Mouse (Mus musculus): ENCODE results near the gene Zfp652. TPM values are rescaled to one million over a fixed set of nuclear protein-coding genes. Genes with fewer than 3 reads are reported as not detected.

Gene Zfp652
- 10 to 100 TPM in 1 of 2 experiments, 1 to 10 TPM in 1; 1.1 to 14.3 TPM for polyA plus RNA-seq (2012; fragmentation: generic; extraction: Trizol)

DNA sequence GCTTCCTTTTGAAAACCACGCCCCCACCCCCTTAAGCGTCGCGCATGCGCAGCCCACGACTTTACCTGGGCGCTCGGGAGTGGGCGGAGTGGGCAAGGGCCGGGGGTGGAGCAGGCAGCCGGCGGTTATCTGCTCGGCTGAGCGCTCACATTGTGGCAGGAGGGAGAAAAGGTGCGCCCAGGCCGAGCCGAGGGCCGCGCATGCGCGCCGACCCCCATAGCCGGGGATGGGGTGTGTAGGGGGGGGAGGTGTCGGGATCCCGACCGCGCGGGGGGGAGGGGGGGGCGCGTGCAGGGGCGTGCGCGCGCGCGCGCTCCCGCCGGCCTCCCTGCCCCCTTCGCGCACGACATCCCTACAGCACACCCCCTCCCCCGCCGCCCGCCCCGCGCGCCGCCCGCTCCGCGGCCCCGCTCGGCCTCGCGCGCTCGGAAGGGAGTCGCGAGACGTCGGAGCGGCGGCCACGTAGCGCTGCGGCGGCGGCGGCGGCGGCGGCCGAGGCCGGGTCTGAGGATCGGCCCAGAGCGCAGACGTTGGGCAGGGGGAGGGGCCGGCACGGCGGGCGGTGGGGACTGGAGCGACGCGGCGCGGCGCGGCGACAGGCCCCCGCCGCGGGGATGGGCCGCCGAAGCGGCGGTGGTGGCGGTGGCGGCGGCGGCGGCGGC is at the start of gene Zfp652:
TSS of gene Zfp652 (plus strand) at position 111 of the 662 bp plus-strand sequence.

DNA sequence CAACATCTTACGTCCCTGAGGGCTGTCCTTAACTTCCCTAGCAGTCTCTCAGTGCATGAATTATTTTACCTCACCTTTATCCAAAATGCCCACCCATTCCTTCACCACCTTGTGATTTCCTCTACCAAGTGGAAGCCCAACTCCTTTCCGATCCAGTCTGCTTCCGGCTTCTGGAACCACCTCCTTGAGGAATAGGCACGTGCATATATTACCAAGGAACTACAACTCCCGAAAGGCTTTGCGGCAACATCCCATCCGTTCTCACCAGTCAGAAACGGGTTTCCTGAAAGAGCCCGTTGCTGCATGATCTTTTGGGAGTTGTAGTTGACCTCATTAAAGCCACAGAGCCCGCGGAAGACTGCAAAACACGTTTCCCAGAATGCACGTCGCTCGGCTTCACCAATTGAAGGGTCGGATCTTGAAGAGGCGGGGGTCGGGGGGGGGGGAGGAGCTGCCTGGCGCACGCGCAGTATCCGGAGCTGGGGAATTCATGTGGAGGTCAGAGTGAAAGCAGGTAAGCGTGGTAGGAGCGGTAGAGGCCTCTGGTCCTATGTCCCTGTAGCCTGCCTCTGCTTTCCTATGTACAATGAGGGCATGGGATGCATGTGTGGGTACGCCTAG is 45.8 kb upstream of the Zfp652 start, which contains the start of gene Phb:
TSS of gene Phb (plus strand) at position 429 of the 621 bp plus-strand sequence.

DNA sequence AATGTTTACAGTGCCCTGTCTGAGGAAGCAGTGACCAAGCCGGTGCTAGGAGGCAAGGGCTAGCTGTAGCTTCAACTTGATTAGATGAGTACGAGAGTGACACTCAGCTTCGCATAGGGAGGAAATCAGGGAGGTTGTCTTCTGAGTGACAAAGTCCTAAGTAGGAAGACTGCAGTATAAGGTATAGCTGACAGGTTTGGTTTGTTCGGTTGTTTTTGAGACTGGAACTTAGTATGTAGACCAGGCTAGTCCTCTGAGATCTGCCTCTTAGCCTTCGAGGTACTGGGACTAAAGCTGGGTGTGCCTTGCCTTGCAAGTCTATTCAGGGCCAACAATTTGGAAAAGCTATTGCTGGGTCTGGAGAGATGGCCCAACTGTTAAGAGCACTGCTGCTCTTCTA is 10.8 kb downstream of the Zfp652 start, which contains the start of gene B130006D01Rik:
TSS of gene B130006D01Rik (plus strand) at position 301 of the 400 bp plus-strand sequence.

DNA sequence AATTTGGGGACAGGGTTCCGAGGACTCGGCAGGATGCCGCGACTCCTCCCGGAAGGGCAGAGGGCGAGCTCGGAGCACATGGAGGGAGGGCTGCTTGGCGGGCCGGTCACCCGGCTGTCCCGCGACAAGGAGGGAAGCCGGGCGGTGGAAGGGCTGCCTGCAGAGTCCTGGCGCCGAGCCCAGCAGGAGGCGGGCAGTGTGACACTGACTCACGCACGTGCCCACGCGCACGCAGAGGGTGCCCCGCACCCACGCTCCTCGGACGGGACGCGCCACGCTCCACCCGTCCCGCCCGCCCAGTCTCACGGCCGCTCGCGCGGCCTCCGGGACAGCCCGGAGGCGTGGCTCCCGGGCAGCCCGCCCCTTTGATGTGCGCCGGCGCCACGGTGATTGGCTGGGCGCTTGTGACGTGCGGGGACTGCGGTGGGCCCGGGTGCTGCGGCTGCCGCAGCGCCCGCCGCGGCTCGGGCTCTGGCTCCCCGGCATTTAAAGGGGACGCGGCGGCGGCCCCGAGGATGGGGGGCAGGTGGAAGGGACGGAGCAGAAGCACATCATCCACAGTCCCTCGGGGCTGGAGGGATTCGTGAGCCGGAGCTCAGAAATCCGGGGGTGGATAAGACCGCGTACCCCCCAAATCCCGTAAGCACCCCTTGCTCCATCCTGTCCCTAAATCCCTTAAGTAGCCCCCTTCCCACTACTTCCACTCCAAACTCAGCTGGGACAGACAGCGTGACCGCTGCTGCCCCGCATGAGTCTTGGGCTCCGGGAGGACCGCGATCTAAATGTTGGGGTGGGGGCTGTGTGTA is 111.8 kb downstream of the Zfp652 start, which contains the start of gene Phospho1:
TSS of gene Phospho1 (plus strand) at position 429 of the 806 bp plus-strand sequence.

DNA sequence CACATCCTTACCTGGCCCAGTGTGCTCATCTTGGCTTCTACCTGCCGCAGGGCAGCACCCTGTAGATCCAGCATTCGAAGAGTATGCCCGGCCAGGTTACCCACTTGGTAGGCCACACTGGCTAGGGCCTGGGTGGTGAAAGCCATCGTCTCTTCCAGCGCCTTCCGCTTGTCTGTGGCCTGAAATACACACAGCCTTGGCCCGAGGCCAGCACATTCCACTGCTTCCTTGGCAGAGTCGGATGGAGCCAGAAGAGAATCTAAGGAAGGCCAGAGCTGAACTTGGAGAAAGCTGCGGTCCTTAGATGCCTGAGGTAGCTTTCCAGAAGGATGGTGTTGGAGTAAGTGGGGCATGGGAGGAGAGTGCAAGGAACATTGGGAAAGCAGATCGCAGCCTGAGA is 124.6 kb downstream of the Zfp652 start, which contains the start of gene Gngt2:
TSS of gene Gngt2 (plus strand) at position 158 of the 400 bp plus-strand sequence.

DNA sequence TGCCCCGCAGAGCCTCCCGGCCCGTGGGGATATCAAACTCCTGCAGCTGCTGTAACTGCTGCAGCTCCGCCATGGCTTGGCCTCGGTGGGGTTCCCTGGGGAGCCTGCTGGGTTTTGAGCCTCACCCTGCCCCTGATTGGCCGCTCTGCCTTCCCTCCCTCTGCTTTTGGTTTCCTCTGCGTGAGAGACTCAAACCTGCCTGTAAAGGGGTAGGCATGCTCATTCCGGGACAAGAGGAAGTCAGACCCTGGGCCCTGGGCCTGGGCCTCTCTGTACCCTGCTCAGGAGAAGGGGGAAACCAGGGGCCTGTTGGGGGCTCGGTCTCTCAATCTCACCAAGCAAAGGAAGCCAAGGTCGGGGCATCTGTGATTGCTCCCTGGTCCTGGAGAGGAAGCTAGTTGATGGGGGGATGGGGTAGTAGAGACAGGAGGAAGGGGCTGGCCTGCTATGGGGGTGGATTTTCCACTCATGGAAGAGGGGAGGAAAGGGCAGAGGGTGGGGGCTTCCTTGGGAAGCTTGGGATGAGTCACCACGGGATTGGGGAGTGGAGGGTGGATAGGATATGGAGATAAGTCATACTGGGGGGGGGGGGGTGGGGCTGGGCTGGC is 129.7 kb downstream of the Zfp652 start, which contains the start of gene Abi3:
TSS of gene Abi3 (minus strand) at position 403 of the 608 bp plus-strand sequence.

Other genes starting within 250 kb of the Zfp652 start
- gene Nxph3, start 198.1 kb upstream of the Zfp652 start, polyA plus RNA-seq (2012; fragmentation: generic; extraction: Trizol) = under 1 TPM; 0.16 to 0.24 TPM
- gene Ngfr, start 124.9 kb upstream of the Zfp652 start, polyA plus RNA-seq (2012; fragmentation: generic; extraction: Trizol) = 1 to 10 TPM in 1 of 2 experiments, under 1 TPM in 1; 0.74 to 1.8 TPM
- gene Phb, start 45.7 kb upstream of the Zfp652 start, polyA plus RNA-seq (2012; fragmentation: generic; extraction: Trizol) = 100 to 1,000 TPM; 232 to 455 TPM
- under 1 TPM in 1 of 2 experiments, not detected in 1; 0.15 TPM for gene B130006D01Rik, start 10.9 kb downstream of the Zfp652 start, polyA plus RNA-seq (2012; fragmentation: generic; extraction: Trizol)
- gene Phospho1, start 111.8 kb downstream of the Zfp652 start, polyA plus RNA-seq (2012; fragmentation: generic; extraction: Trizol) = 10 to 100 TPM; 10.7 to 18.4 TPM
- 1 to 10 TPM in 1 of 2 experiments, under 1 TPM in 1; 0.84 to 1.2 TPM for gene Gngt2, start 124.5 kb downstream of the Zfp652 start, polyA plus RNA-seq (2012; fragmentation: generic; extraction: Trizol)
- under 1 TPM; 0.04 to 0.12 TPM for gene Abi3, start 129.8 kb downstream of the Zfp652 start, polyA plus RNA-seq (2012; fragmentation: generic; extraction: Trizol)
- under 1 TPM; 0.02 to 0.06 TPM for gene B4galnt2, start 202.2 kb downstream of the Zfp652 start, polyA plus RNA-seq (2012; fragmentation: generic; extraction: Trizol)

Data from C3H10T1/2 (cell line).